Mouse (Mus musculus): Measurements from ENCODE around the gene Prkaa2. TPM values are rescaled to one million over a fixed set of nuclear protein-coding genes. Genes with fewer than 3 reads are reported as not detected.

The Prkaa2 gene
- polyA plus RNA-seq, 1 experiment from 2014 or later, result 2.4 TPM

DNA sequence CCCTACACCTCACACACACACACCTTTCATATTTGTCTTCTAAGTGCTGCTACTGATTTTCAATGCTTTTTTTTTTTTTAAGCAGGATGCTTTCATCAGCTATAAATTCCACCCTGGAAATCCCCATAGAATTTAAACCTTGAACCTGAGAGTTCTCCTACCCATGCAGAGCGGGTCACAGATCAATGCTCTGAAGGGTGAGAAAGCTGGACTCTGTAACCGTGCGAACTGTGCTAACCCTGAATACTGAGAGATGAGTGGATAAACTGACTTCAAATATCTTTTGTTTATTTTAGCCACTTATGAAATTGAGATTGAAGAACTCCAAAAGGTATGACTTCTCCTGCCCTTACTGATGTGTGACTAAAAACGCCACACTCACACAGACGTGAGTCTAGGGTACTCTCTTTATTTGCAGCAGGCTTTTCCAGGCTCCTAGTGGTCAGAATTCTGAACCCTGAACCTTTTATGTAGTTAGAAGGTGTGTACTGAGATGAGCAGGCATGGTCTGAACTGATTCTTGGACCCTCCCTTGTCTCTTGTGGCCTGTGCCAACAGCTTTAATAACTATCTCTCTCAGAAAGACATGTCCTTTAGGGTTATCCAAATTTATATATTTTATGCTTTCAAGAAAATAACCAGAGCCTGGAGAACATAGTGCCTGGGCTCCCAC is 123.6 kb downstream of the Prkaa2 start:
- Histone ChIP-seq H3K9me3 (no peaks in the 10 kb centered on the region), H3K9ac (no peak overlapping the region), H3K36me3 (no peaks in the 10 kb centered on the region), H3K27me3 (no peaks in the 10 kb centered on the region), H3K4me2 (no peak overlapping the region), H3K4me1 (no peaks in the 10 kb centered on the region), H3K4me3 (no peak overlapping the region), H3K27ac (no peak overlapping the region)
- no peak for ATAC-seq (ENCODE audit: borderline replicate concordance, extremely low read depth, low FRiP score, low TSS enrichment)
- 51% methylated on average over 5 of the region's 5 CpGs for WGBS

Other genes starting within 250 kb of the Prkaa2 start
- gene C8a, start 233.5 kb downstream of the Prkaa2 start, polyA plus RNA-seq (2015; fragmentation: Nextera tagmentation; extraction: Ambion mirVana), result 0.04 TPM in 1 of 2 replicates, not detected in the other
- 0.13 and 0.26 TPM in 2 replicates for gene Fyb2, start 196.4 kb downstream of the Prkaa2 start, polyA plus RNA-seq (2015; fragmentation: Nextera tagmentation; extraction: Ambion mirVana)
- gene Plpp3, start 47.5 kb upstream of the Prkaa2 start, polyA plus RNA-seq (2015; fragmentation: Nextera tagmentation; extraction: Ambion mirVana), result 78.4 and 85.4 TPM in 2 replicates